Mouse (Mus musculus): ENCODE measurements around the gene Cpn2. TPM values are rescaled to one million over a fixed set of nuclear protein-coding genes. Genes with fewer than 3 reads are reported as not detected.

Cpn2 gene
- 0.03 TPM in 1 of 2 replicates, not detected in the other for polyA plus RNA-seq (2015; fragmentation: Nextera tagmentation; extraction: Ambion mirVana)

DNA sequence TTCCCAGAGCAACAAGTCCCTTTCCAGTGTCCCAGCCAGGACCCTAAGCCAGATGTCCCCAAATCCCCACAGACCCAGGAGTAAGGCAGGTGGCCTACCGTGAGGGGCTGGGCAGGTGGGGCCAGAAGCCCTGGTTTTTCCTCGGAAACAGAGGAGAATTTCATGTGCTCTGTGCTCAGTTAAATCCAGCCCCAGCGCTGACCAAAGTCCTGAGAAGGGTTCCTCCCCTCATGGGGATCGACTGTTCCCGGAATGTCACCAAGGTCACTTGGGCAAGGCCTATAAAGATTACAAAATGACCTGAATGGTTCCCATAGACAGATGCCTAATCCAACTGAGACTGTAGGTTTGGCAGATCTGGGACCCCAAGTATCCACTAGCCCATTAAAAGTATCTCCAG, at the start of gene Cpn2:
TSS of gene Cpn2 (minus strand) at position 141 of the 400 bp plus-strand sequence.

GRCm38 (mm10) chr16:30310647-30311046, 43.3 kb upstream of the Cpn2 start, which contains the start of gene Gp5:
TSS of gene Gp5 (minus strand) at chr16:30310779.

GRCm38 (mm10) chr16:30282844-30283495, 15.7 kb upstream of the Cpn2 start, which contains the start of gene Lrrc15:
TSS of gene Lrrc15 (minus strand) at chr16:30283256.

Other genes starting within 250 kb of the Cpn2 start
- gene Hes1, start 203.1 kb downstream of the Cpn2 start, polyA plus RNA-seq (2015; fragmentation: Nextera tagmentation; extraction: Ambion mirVana): 20.0 and 27.7 TPM in 2 replicates
- gene Lrrc15, start 15.8 kb upstream of the Cpn2 start, polyA plus RNA-seq (2015; fragmentation: Nextera tagmentation; extraction: Ambion mirVana): 1.2 and 1.8 TPM in 2 replicates
- 0.17 and 0.19 TPM in 2 replicates for gene Gp5, start 43.3 kb upstream of the Cpn2 start, polyA plus RNA-seq (2015; fragmentation: Nextera tagmentation; extraction: Ambion mirVana)
- 9.2 and 12.8 TPM in 2 replicates for gene Atp13a3, start 138.5 kb upstream of the Cpn2 start, polyA plus RNA-seq (2015; fragmentation: Nextera tagmentation; extraction: Ambion mirVana)

All from skeletal muscle tissue, postnatal 0 days (tissue).